Mouse (Mus musculus) C2C12 (cell line): ENCODE results near the gene Lcn3. TPM values are rescaled to one million over a fixed set of nuclear protein-coding genes. Genes with fewer than 3 reads are reported as not detected.

Experiments
- H3K27me3 ChIP-seq: one replicate; pipeline ENCODE4 v1.6.1; 2011; ENCODE audit not compliant: control insufficient read depth, insufficient read depth, insufficient read length
- H3K36me3 ChIP-seq: one replicate; pipeline ENCODE4 v1.6.1; 2011; ENCODE audit not compliant: control insufficient read depth, insufficient read depth
- H3K4me3 ChIP-seq: one replicate; pipeline ENCODE4 v1.5.1; 2011; ENCODE audit warnings: mild to moderate bottlenecking, control low read depth; ENCODE audit not compliant: poor library complexity, insufficient read depth, severe bottlenecking
- H3K79me2 ChIP-seq: one replicate; pipeline ENCODE4 v1.6.1; 2011; ENCODE audit not compliant: control insufficient read depth, insufficient read depth
- H3K79me3 ChIP-seq: one replicate; pipeline ENCODE4 v1.6.1; 2011; ENCODE audit warnings: low read depth, control low read depth
- H3ac ChIP-seq: one replicate; pipeline ENCODE3; 2011; ENCODE audit warnings: low read depth; ENCODE audit not compliant: control insufficient read depth, insufficient read length
- CEBPB ChIP-seq: IDR thresholded peaks from one replicate; pipeline ENCODE4 v1.6.1; 2011; ENCODE audit warnings: low read depth, mild to moderate bottlenecking, control low read depth, moderate library complexity
- CTCF ChIP-seq: IDR thresholded peaks from one replicate; pipeline ENCODE4 v1.5.1; 2011; ENCODE audit not compliant: control insufficient read depth, insufficient read depth, insufficient read length
- FOSL1 ChIP-seq: IDR thresholded peaks from one replicate; pipeline ENCODE4 v1.8.0; 2011; ENCODE audit warnings: mild to moderate bottlenecking, low read length; ENCODE audit not compliant: poor library complexity, insufficient read depth, severe bottlenecking
- MAX ChIP-seq: IDR thresholded peaks from one replicate; pipeline ENCODE4 v1.6.1; 2011; ENCODE audit warnings: mild to moderate bottlenecking, control low read depth
- MYOD1 ChIP-seq: IDR thresholded peaks from one replicate; pipeline ENCODE4 v1.6.1; 2011; ENCODE audit warnings: low read depth; ENCODE audit not compliant: control insufficient read depth, insufficient read length
- MYOG ChIP-seq: IDR thresholded peaks from one replicate; pipeline ENCODE4 v1.6.1; 2011; ENCODE audit not compliant: control insufficient read depth, insufficient read length; ENCODE audit errors: extremely low read depth
- USF1 ChIP-seq: IDR thresholded peaks from one replicate; pipeline ENCODE4 v1.6.1; 2011; ENCODE audit warnings: low read depth, mild to moderate bottlenecking, control low read depth, moderate library complexity
- polyA plus RNA-seq: library from polyadenylated mRNA; unstranded; fragments of >200 nt; fragmentation: generic; extraction: Trizol; gene quantifications from one replicate; pipeline ENCODE4 v1.2.1, GENCODE M21; 2012; ENCODE audit warnings: missing spikeins

The Lcn3 gene
- polyA plus RNA-seq, 1 experiment, result not detected

GRCm38 (mm10) chr2:25780921-25781320 is 15.6 kb downstream of the Lcn3 start:
- no peak for TF ChIP-seq MYOD1
- TF ChIP-seq USF1, result no peak
- no peak for TF ChIP-seq FOSL1
- no peak for TF ChIP-seq MYOG
- TF ChIP-seq CEBPB, result no peak
- no peak for TF ChIP-seq MAX
- no peak for TF ChIP-seq CTCF
- Histone ChIP-seq H3K79me2 (no peaks in the 10 kb centered on the region), H3K4me3 (no peak overlapping the region)

GRCm38 (mm10) chr2:25781957-25782356 is 16.6 kb downstream of the Lcn3 start, which contains the start of gene Gm13539:
Gene Gm13539, plus strand, starts transcription at chr2:25782257.
- no peak within 1 kb of the TSS for H3ac ChIP-seq
- no peak within 1 kb of the TSS for H3K4me3 ChIP-seq
- no peaks in the 10 kb centered on the region for H3K36me3 ChIP-seq
- no peak for TF ChIP-seq MYOD1
- no peak for TF ChIP-seq CEBPB
- no peak for TF ChIP-seq CTCF
- no peak for TF ChIP-seq MAX
- TF ChIP-seq MYOG, result no peak
- TF ChIP-seq FOSL1, result no peak
- TF ChIP-seq USF1, result no peak
- H3K79me3 ChIP-seq, result no peaks in the 10 kb centered on the region
- peaks cover 36% of the 10 kb centered on the region for H3K27me3 ChIP-seq
- H3K79me2 ChIP-seq, result no peaks in the 10 kb centered on the region

More at GRCm38 (mm10) chr2:25780921-25781320, 15.6 kb downstream of the Lcn3 start:
- Histone ChIP-seq H3K27me3 (peaks cover 37% of the 10 kb centered on the region), H3K36me3 (no peaks in the 10 kb centered on the region), H3ac (no peak overlapping the region), H3K79me3 (no peaks in the 10 kb centered on the region)

- Histone ChIP-seq H3K4me3 (no peak overlapping the region), H3K36me3 (no peaks in the 10 kb centered on the region), H3ac (no peak overlapping the region), H3K79me3 (no peaks in the 10 kb centered on the region), H3K27me3 (peaks cover 24% of the 10 kb centered on the region), H3K79me2 (no peaks in the 10 kb centered on the region)
- TF ChIP-seq MYOD1 (no peak), MYOG (no peak), MAX (no peak), CEBPB (no peak)
These were observed 20.4 kb downstream of the Lcn3 start for GRCm38 (mm10) chr2:25785573-25786322.

GRCm38 (mm10) chr2:25789092-25789491 is 23.7 kb downstream of the Lcn3 start:
- no peak for TF ChIP-seq USF1
- TF ChIP-seq CEBPB, result no peak
- TF ChIP-seq MYOG, result no peak
- no peak for TF ChIP-seq FOSL1
- TF ChIP-seq MAX, result no peak
- TF ChIP-seq MYOD1, result no peak
- no peak for TF ChIP-seq CTCF
- H3ac ChIP-seq, result no peak overlapping the region
- H3K4me3 ChIP-seq, result no peak overlapping the region
- H3K36me3 ChIP-seq, result no peaks in the 10 kb centered on the region
- peaks cover 12% of the 10 kb centered on the region for H3K27me3 ChIP-seq
- no peaks in the 10 kb centered on the region for H3K79me2 ChIP-seq
- no peaks in the 10 kb centered on the region for H3K79me3 ChIP-seq

- peak; percentile 64 for TF ChIP-seq MYOD1
- no peak for TF ChIP-seq CTCF
- TF ChIP-seq MYOG, result no peak
- no peak for TF ChIP-seq CEBPB
- TF ChIP-seq MAX, result no peak
- Histone ChIP-seq H3K4me3 (no peak overlapping the region), H3ac (no peak overlapping the region), H3K79me3 (no peaks in the 10 kb centered on the region), H3K36me3 (no peaks in the 10 kb centered on the region), H3K27me3 (peaks cover 19% of the 10 kb centered on the region), H3K79me2 (no peaks in the 10 kb centered on the region)
These were observed 32.3 kb downstream of the Lcn3 start for GRCm38 (mm10) chr2:25797635-25798034.

GRCm38 (mm10) chr2:25798065-25798464 is 32.7 kb downstream of the Lcn3 start:
- Histone ChIP-seq H3K79me3 (no peaks in the 10 kb centered on the region), H3ac (no peak overlapping the region), H3K4me3 (no peak overlapping the region), H3K36me3 (no peaks in the 10 kb centered on the region), H3K79me2 (no peaks in the 10 kb centered on the region), H3K27me3 (peaks cover 19% of the 10 kb centered on the region)
- no peak for TF ChIP-seq MYOD1
- TF ChIP-seq USF1, result no peak
- no peak for TF ChIP-seq CTCF
- TF ChIP-seq CEBPB, result no peak
- no peak for TF ChIP-seq MYOG
- no peak for TF ChIP-seq MAX
- TF ChIP-seq FOSL1, result no peak
